Mouse (Mus musculus) cerebellum, adult (tissue): ENCODE data around the gene Adtrp.
A peak's percentile ranks its signal among the peaks of the same experiment; 100 is the strongest.

Source experiments
- ATAC-seq: cut with Nextera tagmentation; 2 replicates; pipeline ENCODE4 v1.9.2; 2017; ENCODE audit warnings: mild to moderate bottlenecking, moderate library complexity, mixed read lengths; ENCODE audit not compliant: insufficient number of reproducible peaks, low FRiP score, low TSS enrichment

Gene Adtrp

DNA sequence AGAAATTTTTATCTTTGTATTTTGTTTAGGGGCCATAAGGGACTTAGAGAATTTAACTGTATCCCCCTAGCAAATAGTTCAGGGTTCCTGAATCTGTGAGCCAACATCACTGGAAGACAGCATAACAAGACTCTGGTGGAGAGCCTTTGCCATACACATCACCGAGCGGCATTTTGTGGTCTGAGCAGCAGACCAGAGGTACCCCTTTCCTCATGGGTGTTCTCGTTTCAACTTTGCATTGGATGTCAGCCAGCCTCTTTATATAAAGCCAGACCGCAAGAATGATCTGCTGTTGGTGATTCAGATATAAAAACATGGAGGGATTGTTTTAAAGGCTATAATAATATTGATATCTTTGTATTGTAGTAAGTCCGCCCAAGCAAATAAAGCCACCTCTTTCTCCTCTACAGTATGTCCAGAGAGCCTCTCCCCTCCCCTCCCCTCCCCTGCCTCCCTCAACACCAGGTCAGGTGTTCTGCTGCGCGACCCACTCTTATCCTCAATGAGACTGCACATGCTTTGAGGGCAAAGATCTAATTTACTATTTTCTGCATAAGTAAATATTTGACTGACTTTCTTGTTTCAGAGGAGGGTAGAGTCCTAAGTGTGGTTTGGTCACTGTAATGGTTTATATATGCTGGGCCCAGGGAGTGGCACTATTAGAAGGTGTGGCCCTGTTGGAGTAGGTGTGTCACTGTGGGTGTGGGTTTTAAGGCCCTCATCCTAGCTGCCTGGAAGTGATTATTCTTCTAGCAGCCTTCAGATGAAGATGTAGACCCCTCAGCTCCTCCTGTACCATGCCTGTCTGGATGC lies 62.4 kb downstream of the Adtrp start:
- ATAC-seq: no peak

DNA sequence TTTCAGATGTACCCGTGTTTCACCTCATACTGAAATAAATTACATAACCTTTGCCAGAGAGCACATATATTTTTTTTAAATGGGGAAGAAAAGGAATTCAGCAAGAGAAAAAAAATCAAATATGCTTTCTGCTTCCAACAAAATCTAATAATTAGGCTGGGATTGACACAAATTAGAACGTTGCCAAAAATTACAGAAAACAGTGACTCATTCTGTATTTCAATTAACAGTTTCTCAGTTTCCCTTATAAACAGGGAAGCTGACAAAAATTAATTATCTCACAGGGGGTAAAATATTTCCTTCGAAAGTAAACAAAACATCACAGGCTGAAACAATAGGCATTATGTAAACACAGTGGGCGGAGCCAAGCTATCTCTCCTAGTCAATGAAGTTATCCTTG lies 67.2 kb downstream of the Adtrp start:
- ATAC-seq: no peak

DNA sequence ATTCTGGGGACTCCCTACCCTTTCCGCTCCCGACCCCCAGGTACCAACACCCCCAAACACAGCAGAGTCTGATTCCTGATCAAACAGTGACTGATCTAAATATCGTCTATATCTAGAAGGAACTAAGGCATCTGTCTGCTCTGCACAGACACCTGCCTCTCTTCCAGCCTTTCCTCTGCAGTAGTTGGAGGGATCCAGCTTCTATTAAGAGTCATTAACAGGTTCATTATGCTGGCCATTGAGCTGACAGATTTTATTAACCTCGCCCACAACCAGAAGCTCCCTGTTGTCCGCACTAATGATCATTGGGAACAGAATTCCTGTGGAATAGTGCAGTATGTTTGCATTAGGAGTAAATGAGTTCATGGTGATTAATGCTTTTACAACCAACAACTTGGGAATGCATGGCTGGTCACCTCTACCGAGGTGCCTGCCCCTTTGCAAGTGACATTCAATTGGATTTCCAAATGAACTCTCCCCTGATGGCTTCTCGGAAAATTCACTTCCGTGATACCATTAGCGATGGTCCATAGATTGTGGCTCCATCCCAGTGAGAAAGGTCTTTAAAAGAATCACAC lies 67.8 kb downstream of the Adtrp start:
- ATAC-seq: no peak

DNA sequence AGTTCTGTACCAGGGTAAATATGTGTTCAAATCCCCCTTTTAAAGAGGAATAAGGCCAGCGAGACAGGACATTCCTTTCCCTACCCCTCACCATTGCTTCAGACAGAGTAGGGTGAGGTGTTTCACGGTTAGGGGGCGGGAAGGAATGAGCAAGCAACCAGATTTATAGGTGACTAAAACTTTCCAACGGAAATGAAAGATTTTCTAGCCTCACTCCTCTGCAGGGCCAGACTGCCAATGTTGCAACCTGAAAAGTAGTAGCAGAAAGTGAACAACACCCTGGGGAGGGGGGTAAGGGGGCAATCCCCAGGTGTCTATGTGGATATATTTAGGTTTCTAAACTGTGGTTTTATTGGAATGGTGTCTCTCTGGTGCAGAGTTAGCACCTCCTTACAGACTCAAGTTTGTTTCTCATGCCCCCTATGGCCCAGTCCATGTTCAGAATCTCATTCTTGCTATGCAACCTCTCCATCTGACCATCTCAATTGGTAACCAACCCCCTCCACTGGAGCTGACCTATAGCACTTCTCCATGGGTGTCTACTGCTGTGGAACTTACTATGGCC lies 73.6 kb downstream of the Adtrp start:
- no peak for ATAC-seq

DNA sequence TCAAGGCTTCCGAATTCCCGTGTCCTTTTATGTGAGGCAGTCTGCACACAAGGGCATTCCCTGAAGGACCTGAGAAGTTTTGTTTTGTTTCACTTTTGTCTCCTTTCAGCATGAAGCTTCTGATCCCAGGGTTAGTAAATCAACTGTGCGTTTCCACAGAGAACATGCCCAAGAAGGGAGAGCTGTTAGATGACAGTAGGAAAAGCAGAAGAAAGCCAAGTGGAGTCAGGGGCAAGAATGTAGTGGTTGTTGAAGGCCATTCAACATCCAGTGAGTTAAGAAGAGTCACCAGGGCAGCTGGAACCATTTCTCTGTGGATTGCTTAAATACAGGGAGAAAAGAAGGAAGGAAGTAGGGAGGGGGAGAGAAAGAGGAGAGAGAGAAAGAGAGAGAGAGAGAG lies 76.4 kb downstream of the Adtrp start:
- ATAC-seq: no peak

DNA sequence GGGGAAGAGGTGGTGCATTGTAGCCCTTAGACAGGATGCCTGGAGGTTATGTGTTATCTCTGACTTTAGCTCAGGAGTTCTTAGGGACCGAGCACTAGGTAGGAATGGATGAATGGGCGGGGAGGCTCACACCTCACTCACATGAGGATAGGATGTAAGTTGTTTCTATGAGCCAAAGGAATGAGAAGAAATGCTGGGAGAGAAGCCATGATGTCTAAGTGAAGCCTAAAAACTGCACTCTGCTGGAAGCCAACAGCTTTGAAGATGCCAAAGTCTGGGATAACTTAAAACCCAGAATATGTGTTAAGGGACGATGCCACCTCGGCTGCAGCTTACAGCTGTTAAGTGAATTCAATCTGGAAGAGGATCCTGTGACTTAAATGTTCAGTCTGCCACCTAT lies 79.5 kb downstream of the Adtrp start:
- no peak for ATAC-seq

DNA sequence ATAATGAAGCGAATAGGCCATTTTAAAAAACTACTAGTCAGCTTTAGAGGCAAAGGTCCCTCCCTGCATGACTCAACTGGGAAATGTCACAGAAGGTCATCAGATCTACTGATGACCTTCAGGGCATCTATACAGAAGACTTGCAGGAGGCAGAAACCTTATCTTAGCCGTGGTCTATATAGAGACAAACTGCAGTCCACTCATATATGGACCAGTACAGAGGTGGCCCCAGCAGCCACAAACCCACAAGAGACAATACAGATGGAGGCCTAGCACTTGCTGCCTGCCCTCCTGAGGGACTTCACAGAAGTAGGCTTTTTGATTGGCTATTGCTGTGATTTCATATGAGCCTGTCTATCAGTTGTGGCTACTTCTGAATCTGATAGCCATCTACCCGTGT lies 85.5 kb downstream of the Adtrp start:
- no peak for ATAC-seq

DNA sequence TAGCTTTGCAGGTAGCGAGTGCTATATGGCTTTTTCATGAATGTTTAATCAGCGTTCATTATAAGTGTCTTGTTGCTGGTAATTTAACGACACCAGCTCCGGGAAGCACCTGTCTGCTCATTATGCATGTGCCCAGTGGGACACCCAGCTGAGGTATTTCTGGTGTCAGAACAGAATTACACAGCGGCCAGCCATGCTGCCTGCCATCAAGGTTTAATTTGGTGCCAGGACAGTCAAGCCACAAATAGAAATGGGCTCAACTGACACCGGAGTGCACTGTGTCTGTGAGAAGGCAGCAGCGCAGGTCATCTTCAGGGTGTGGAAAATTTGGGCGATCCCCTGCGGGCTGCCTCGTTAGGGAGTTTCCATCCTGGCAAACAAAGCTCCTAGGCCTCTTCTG lies 87.0 kb downstream of the Adtrp start:
- ATAC-seq: no peak; the same call in 1 of the 2 replicates

DNA sequence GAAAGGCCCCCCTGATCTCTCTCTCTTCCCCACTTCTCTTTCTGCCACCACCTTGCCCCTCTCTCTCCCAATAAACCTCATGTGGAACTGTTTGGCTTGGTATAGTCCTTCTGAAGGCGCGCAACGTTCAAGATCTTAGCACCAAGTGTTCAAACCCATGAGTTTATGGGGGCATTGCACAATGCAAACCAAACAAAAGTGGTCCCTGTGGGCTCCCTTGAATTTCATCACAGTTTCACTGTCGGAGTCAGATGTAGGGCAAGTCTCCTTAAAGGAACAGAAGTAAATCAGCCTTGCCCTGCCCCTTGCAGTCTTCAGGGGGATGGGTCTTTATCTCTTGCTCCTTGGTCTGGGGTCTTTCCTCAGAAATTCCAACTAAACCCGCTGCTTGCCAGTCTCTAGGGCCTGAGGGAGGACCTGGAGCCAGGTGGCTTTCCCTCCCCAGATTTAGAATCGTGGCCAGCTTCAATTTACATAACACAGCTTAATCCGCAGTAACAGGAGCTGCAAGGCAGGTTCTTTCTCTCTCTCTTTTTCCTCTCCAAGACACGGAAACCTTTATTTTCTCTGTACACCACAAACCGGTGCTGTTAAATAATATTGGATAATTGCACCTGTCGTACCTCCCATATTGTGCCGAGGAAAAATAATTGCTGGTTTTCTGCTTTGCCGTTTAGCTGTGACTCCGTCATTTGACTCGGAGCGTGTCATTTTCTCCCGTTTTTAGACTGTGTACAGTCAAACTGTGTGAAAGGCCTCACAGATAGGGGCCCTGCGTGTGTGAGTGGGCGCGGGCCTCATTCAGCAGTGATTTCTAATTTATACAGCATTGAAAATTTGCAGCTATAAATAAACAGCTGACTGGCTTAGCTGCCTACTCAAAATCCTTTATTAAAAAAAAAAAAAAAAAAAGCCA lies 88.7 kb downstream of the Adtrp start:
- ATAC-seq: peak; percentile 50

DNA sequence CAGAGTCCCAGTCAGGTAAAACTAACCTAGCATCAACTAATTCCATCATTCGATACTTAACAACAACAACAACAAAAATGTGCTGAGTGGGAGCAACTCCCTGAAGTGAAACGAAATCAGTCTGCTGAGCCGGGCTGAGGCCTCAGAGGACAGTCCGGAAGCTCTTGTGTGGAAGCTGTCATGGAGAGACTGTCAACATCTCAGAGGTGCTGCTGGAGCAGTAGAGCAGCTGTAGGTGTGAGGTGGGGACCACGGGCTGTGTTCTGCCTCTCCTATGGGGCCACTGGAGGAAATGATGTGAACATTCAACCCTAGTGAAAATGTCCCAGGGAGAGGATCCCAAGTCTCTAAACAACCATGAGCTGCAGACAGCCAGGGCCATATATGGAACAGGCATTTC lies 94.4 kb downstream of the Adtrp start:
- ATAC-seq: no peak

DNA sequence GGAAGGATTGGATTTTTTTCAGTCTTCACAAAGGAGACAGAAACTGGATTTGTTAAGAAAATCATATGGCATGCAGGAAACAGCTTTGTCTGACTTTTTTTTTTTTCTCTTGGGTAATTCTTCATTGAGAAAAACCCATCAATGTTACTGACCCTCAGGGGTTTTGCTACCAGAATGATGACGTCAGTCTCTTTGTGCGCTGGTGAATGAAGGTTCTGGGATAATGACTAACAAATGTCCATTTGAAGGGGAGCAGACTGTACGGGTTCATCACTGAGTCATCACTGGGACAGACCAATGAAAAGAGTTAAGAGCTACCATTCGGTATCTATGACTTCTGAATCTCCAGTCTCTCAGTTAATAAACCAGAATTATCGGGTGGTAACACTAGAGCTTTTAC lies 97.0 kb downstream of the Adtrp start:
- ATAC-seq: no peak

DNA sequence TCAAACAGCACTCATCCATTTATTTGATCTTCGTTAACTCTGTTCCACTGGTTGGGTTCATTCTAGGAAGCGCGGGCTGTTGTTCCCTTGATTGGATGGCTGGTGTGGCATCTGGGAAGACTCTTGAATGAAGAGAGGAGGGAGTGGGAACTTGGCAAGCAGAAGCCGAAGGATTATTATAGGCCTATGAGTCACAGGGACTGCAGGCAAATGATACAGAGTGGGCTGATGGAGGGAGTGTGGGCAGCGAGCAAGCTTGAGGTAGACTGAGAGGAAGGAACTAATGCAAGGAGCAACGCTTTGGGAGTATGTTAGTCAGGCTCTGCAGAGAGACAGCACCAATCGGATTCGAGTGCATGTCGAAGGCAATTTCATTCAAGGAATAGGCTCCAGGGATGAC lies 98.6 kb downstream of the Adtrp start:
- no peak for ATAC-seq

DNA sequence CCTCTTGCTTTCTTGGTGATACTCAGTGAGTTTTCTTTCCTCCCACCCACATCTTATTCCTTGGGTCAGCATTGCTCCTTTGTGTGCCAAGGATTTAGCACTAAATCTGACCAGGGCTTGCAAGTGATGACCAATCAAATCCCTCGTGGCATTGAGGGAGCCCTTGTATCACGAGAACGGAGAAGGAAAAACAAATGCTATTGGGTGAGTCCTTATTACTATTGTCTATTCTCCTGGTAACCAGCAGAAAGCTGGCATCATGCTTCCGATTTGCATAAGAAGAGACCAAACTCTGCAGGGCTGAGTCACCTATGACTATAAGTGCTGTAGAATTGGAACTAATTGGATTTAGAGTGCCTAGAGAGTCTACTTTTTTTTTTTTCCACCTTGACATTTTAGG lies 99.8 kb downstream of the Adtrp start:
- no peak for ATAC-seq

DNA sequence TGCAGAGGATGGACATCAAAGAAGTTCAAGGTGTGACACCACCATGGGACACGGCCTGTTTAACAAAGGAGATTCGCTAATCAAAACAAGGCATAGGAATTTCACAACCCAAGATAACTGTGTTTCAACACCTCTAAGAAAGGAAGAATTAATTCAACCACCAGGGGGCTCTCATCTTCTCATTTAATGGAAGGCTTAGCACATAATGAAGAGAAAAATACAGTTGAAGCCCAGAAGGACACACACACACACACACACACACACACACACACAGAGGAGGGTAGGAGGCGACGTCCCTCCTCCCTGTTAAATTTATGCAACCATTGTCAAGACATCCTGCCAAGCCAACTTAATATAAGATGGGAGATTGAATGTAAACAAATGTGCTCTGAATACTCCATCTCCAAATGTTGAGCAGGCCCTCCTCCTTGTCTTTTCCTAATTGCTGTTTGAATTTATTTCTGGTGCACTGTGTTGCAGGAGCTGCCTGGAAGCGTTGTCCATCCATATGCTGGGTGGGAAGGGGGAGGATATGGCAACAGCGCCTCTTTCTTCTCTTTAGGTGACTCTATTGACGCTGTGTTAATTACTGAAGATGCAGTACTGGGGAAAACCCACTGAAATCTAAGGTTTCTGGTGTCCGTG lies 100.4 kb downstream of the Adtrp start:
- peak; percentile 72; the same call in 1 of the 2 replicates for ATAC-seq

DNA sequence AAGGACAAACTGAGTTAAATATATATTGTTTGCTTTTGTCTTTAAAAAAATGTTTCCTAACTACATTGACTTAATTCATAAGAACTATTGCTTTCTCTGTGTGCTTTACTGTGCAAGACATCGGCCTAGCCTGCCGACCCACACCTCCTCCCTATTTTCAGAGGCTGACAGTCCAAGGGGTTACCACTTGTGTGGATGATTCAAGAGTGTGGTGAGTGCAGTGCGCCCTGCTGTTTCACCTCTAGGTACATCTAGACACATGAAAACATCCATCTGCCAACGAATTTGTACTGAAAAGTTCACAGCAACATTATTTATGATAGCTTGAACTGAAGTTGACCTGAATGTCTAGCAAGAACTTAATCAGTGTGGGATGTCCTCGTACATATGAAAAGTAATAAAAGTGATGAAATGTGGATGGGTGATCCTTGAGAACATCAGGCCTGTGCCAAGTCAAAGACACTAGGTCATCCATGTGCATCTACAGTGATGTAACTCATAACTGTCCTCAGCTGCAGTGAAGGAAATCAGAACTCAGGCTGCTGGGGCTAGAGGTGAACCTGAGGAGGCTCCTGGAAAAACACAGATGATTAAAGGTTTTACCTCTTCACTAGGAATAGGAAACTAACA lies 106.9 kb downstream of the Adtrp start:
- ATAC-seq: no peak

DNA sequence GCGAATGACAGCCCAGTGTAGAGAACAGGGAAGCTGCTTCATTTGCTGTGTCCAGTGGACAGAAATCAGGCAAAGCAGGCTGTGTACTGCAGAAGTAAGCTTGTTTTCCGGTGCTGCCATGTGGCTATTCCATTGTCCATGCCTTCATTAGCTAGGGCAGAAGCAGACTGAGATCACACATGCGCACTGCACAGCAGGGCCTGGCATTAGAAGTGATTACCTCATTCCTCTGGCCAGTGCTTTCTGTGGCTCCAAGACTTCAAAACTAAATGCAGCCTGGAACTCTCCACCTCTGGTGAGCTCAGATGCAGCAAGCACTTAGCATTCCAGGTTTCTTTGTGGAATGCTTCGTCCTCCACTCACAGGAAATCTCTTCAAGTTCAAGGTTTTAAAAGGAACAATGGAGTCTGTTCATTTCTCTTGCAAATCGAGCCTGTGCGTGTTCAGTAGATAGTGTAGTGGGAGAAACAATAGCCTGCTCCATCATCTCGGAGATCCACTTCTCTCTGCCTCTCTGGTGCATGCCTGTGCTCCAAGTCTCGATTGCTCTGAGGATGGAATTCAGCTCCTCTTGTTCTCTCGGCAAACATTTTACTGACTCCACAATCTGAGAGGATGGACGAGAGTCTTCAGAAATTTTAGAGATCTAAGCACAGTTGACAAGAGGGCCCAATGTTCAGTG lies 109.7 kb downstream of the Adtrp start:
- ATAC-seq: 0 out of 2 replicates have a peak, but pooled peaks have one; percentile 31

DNA sequence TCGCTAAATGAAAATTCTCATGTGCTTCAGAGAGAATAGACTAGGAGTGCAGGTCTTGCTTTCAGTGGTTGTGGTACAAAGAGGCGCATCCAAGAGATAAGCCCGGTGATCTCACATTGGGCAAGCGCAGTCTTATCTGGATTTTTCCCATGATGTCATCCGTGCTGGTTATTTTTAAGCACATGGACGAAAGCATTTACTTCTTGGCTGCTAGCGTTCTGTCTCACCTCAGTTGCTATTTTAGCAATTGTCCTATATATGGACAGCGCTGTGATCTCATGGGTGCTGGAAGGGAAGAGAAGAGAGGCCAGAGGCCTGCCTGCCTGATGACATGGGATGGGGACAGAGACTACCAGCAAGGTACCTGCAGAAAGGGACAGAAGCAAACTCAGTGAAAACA lies 117.8 kb downstream of the Adtrp start:
- ATAC-seq: no peak

DNA sequence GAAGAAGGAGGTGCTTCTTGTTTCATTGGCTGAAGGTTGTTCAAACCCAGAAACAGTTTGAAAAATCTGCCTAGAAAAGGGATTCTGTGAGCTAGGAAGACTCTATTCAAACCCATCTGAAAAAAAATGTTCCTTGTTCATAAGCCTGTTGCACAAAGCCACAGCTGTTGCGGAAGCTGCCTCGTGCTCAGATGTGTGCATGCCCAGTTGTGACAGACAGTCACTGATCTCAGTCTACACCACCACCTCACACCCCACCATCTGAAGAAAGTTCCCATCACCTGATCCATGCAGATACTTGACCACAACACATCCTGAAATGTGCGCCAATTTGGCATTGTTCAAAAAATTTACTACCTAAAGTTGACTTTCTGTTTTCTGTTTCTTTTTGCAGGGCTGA lies 119.7 kb downstream of the Adtrp start:
- ATAC-seq: no peak

DNA sequence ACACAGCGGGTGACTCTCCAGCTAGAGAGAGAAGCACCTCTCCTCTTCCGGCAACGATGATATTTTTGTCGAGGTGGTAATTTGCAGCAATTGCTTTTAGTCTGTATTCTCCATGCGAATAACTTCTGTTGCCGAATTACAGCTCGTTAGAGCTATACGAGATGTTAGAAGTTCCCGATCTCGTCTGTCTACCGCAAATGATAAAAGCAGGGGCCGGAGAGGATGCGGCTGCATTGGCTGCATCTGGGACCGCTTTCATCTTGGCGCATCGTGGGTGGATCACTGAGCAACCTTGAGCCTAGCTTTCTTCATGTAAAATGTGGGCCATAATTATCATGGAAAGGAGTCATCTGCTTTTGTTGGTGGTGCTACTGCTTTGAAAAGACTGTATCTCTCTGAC lies 128.2 kb downstream of the Adtrp start:
- ATAC-seq: no peak
